Mouse (Mus musculus) liver, adult 2 months (tissue): ENCODE results near the gene Snupn.

Experiments used
- CTCF ChIP-seq: fragments of 200-500 bp; IDR thresholded peaks from 2 replicates; pipeline ENCODE4 v1.5.1; 2011; ENCODE audit warnings: low read depth, low read length, control low read depth
- POLR2A ChIP-seq: fragments of 200-500 bp; IDR thresholded peaks from 2 replicates; pipeline ENCODE4 v1.6.1; 2011; ENCODE audit warnings: low read length, control low read depth; ENCODE audit not compliant: insufficient read depth; ENCODE audit errors: extremely low read depth

GRCm38 (mm10) chr9:56981502-56981901 is 30.8 kb downstream of the Snupn start:
- TF ChIP-seq CTCF, result no peak
- no peak for TF ChIP-seq POLR2A
